Mouse (Mus musculus) hindbrain, postnatal 0 days (tissue): ENCODE measurements around the gene Clip2. TPM values are rescaled to one million over a fixed set of nuclear protein-coding genes. Genes with fewer than 3 reads are reported as not detected.
A peak's percentile ranks its signal among the peaks of the same experiment; 100 is the strongest.

Experiments
- ATAC-seq: fragments of 200-750 bp; cut with Nextera tagmentation; 2 replicates; pipeline ENCODE4 v1.8.0; 2017; ENCODE audit warnings: mild to moderate bottlenecking, moderate TSS enrichment, moderate library complexity
- DNase-seq: peaks from one replicate; pipeline ENCODE4 v3.0.0-alpha.2; 2015; ENCODE audit warnings: low spot score
- H3K27ac ChIP-seq: fragments of 300-500 bp; sonication (generic); 2 replicates; pipeline ENCODE4 v1.5.1; 2014; ENCODE audit warnings: mild to moderate bottlenecking
- H3K27me3 ChIP-seq: fragments of 300-500 bp; sonication (generic); 2 replicates; pipeline ENCODE4 v1.6.1; 2014; ENCODE audit warnings: low read length, mixed read lengths; ENCODE audit not compliant: insufficient read depth
- H3K36me3 ChIP-seq: fragments of 300-500 bp; sonication (generic); 2 replicates; pipeline ENCODE4 v1.6.1; 2014; ENCODE audit warnings: low read length, mixed read lengths; ENCODE audit not compliant: insufficient read depth
- H3K4me1 ChIP-seq: fragments of 300-500 bp; sonication (generic); 2 replicates; pipeline ENCODE4 v1.6.1; 2014; ENCODE audit warnings: antibody characterized with exemption, low read length, mixed read lengths; ENCODE audit not compliant: insufficient read depth
- H3K4me2 ChIP-seq: fragments of 300-500 bp; sonication (generic); 2 replicates; pipeline ENCODE4 v1.6.1; 2014; ENCODE audit warnings: low read depth, mild to moderate bottlenecking, low read length, moderate library complexity, mixed read lengths
- H3K4me3 ChIP-seq: fragments of 300-500 bp; sonication (generic); 2 replicates; pipeline ENCODE4 v1.5.1; 2014; ENCODE audit warnings: low read length
- H3K9ac ChIP-seq: fragments of 300-500 bp; sonication (generic); replicated peaks from 2 replicates; pipeline ENCODE4 v1.6.1; 2014; ENCODE audit warnings: mild to moderate bottlenecking, low read length, moderate library complexity, mixed read lengths
- H3K9me3 ChIP-seq: fragments of 300-500 bp; sonication (generic); 2 replicates; pipeline ENCODE4 v1.6.1; 2016; ENCODE audit warnings: low read length, mixed read lengths
- CTCF ChIP-seq: IDR thresholded peaks from 2 replicates; pipeline ENCODE4 v1.5.1; 2016; ENCODE audit warnings: antibody characterized with exemption, control low read depth, low read depth
- WGBS: fragments of 180-500 bp; shearing (Covaris S2); extraction: QIAGEN DNeasy Blood & Tissue Kit; methylation state at CpG from one replicate; pipeline ENCODE4 v1.1.7; 2014; 5-methylcytosine and 5-hydroxymethylcytosine counted together
- polyA plus RNA-seq: library from polyadenylated mRNA; unstranded; fragments of >200 nt; fragmentation: Nextera tagmentation; extraction: Ambion mirVana; gene quantifications from 2 replicates; pipeline ENCODE4 v1.2.1, GENCODE M21; 2015
- total RNA-seq: library from RNA; depleted of rRNA; stranded (reverse); fragments of >200 nt; gene quantifications from 2 replicates; pipeline ENCODE4 v1.2.3, GENCODE M21; 2014

The Clip2 gene
- total and polyA plus RNA-seq, 2 experiments from 2014 or later, result 10.7 to 133 TPM

- peaks cover 40% of the 10 kb centered on the region for H3K36me3 ChIP-seq
- no peak overlapping the region for H3K27ac ChIP-seq
- DNase-seq (no peak), ATAC-seq (peak; percentile 43; the same call in 1 of the 2 replicates)
- H3K9me3 ChIP-seq, result no peaks in the 10 kb centered on the region
- H3K4me2 ChIP-seq, result no peak overlapping the region
- H3K4me3 ChIP-seq, result no peak overlapping the region
- no peak overlapping the region for H3K9ac ChIP-seq
- TF ChIP-seq CTCF, result no peak
- no peaks in the 10 kb centered on the region for H3K4me1 ChIP-seq
- WGBS, result 52% methylated on average over 2 of the region's 2 CpGs
- H3K27me3 ChIP-seq, result no peaks in the 10 kb centered on the region
Observed at GRCm38 (mm10) chr5:134521131-134521530, 31.1 kb downstream of the Clip2 start.

GRCm38 (mm10) chr5:134520120-134520519 is 32.1 kb downstream of the Clip2 start:
- no peak for DNase-seq
- Histone ChIP-seq H3K27me3 (no peaks in the 10 kb centered on the region), H3K9ac (no peak overlapping the region), H3K4me1 (no peaks in the 10 kb centered on the region), H3K27ac (no peak overlapping the region), H3K9me3 (no peaks in the 10 kb centered on the region), H3K4me3 (no peak overlapping the region), H3K4me2 (no peak overlapping the region), H3K36me3 (peaks cover 48% of the 10 kb centered on the region)
- WGBS, result 96% methylated on average over 4 of the region's 4 CpGs
- ATAC-seq, result no peak
- no peak for TF ChIP-seq CTCF

GRCm38 (mm10) chr5:134519471-134519870 is 32.8 kb downstream of the Clip2 start:
- Histone ChIP-seq H3K27ac (no peak overlapping the region), H3K9ac (no peak overlapping the region), H3K9me3 (no peaks in the 10 kb centered on the region), H3K4me1 (no peaks in the 10 kb centered on the region), H3K4me3 (no peak overlapping the region), H3K4me2 (no peak overlapping the region), H3K27me3 (no peaks in the 10 kb centered on the region), H3K36me3 (peaks cover 54% of the 10 kb centered on the region)
- ATAC-seq (no peak), DNase-seq (no peak)
- no peak for TF ChIP-seq CTCF
- WGBS, result 91% methylated on average over 5 of the region's 5 CpGs

GRCm38 (mm10) chr5:134512086-134512485 is 40.1 kb downstream of the Clip2 start:
- TF ChIP-seq CTCF, result no peak
- H3K4me2 ChIP-seq, result no peak overlapping the region
- no peaks in the 10 kb centered on the region; the same call in 1 of the 2 replicates for H3K4me1 ChIP-seq
- WGBS, result 20% methylated on average over 5 of the region's 5 CpGs
- no peak overlapping the region for H3K9ac ChIP-seq
- H3K4me3 ChIP-seq, result no peak overlapping the region
- H3K36me3 ChIP-seq, result peaks cover 61% of the 10 kb centered on the region
- H3K9me3 ChIP-seq, result no peaks in the 10 kb centered on the region
- no peaks in the 10 kb centered on the region for H3K27me3 ChIP-seq
- DNase-seq (peak; percentile 86), ATAC-seq (peak; percentile 83)
- H3K27ac ChIP-seq, result peak overlapping the region; percentile 54; the same call in 1 of the 2 replicates

- Histone ChIP-seq H3K9me3 (no peaks in the 10 kb centered on the region), H3K36me3 (peaks cover 45% of the 10 kb centered on the region), H3K27me3 (no peaks in the 10 kb centered on the region), H3K4me2 (no peak overlapping the region), H3K4me3 (no peak overlapping the region), H3K27ac (no peak overlapping the region), H3K9ac (no peak overlapping the region), H3K4me1 (no peaks in the 10 kb centered on the region; the same call in 1 of the 2 replicates)
- DNase-seq (no peak), ATAC-seq (no peak)
- 96% methylated on average over 5 of the region's 5 CpGs for WGBS
- no peak for TF ChIP-seq CTCF
Observed at GRCm38 (mm10) chr5:134510266-134510665, 42.0 kb downstream of the Clip2 start.

- Histone ChIP-seq H3K9me3 (no peaks in the 10 kb centered on the region), H3K36me3 (peaks cover 35% of the 10 kb centered on the region), H3K4me3 (no peak overlapping the region), H3K4me2 (no peak overlapping the region), H3K9ac (no peak overlapping the region), H3K27me3 (no peaks in the 10 kb centered on the region), H3K4me1 (no peaks in the 10 kb centered on the region; the same call in 1 of the 2 replicates), H3K27ac (peak overlapping the region; percentile 26; the same call in 1 of the 2 replicates)
- 91% methylated on average over 5 of the region's 5 CpGs for WGBS
- no peak for ATAC-seq
- no peak for DNase-seq
- no peak for TF ChIP-seq CTCF
Observed at GRCm38 (mm10) chr5:134508965-134509364, 43.3 kb downstream of the Clip2 start.

GRCm38 (mm10) chr5:134507859-134508399 is 44.3 kb downstream of the Clip2 start:
- Histone ChIP-seq H3K9me3 (no peaks in the 10 kb centered on the region), H3K27me3 (no peaks in the 10 kb centered on the region), H3K27ac (peak overlapping the region; percentile 41), H3K36me3 (peaks cover 33% of the 10 kb centered on the region), H3K4me3 (no peak overlapping the region), H3K4me1 (no peaks in the 10 kb centered on the region; the same call in 1 of the 2 replicates), H3K4me2 (no peak overlapping the region), H3K9ac (no peak overlapping the region)
- 42% methylated on average over 5 of the region's 5 CpGs for WGBS
- ATAC-seq (no peak), DNase-seq (peak; percentile 38)
- TF ChIP-seq CTCF, result no peak
